Mouse (Mus musculus): ENCODE data around the gene Thpo. TPM values are rescaled to one million over a fixed set of nuclear protein-coding genes. Genes with fewer than 3 reads are reported as not detected.

Gene Thpo
- polyA plus RNA-seq, 1 experiment = not detected

DNA sequence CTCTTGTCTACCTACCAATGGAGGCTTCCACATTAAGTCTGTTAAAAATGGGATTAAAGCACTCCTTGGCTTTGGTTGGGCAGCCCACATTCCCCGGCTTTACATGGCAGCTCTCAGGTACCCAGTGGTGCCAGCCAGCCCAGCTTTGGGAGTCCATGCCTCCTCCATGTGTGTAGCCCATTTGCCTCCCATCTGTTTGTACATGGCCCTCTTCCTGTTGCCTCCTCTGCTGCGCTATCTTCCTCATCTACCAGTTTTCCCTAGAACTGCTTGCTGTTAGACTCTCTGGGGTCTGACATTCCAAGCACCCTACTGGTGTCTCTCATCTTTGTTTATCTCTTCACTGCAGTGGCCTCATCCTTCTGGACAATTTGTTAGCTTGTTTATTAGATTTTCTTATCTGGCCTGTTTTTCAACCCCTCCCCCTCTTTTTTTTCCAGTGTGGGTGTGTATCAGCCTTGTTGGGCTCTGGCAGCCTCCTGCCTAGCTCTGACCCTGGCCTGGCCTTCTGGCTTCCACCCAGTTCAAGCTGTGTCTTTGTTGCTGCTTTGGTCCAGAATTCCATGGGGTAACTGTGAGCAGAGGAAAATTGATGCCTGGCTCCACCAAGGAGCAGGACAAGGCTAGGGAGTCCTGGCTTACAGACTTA, 27.8 kb downstream of the Thpo start:
- WGBS = 92% methylated on average over 2 of the region's 2 CpGs
- H3K4me3 ChIP-seq (replicated peaks; ENCODE audit: control insufficient read depth, low read depth, low read length) = no peak overlapping the region
- no peak overlapping the region for H3K27ac ChIP-seq (ENCODE audit: control insufficient read depth, insufficient read depth, low read depth, low read length, poor library complexity)
- TF ChIP-seq CTCF (IDR thresholded peaks at IDR 0.05; ENCODE audit: control insufficient read depth, insufficient read depth, low read length) = no peak
- no peak for TF ChIP-seq POLR2A (IDR thresholded peaks at IDR 0.05; ENCODE audit: borderline replicate concordance, control insufficient read depth, low read depth, low read length)
- no peaks in the 10 kb centered on the region; the same call in 1 of the 2 replicates for H3K4me1 ChIP-seq (ENCODE audit: control insufficient read depth, insufficient read depth, low read length)

- H3K4me1 ChIP-seq (ENCODE audit: control insufficient read depth, insufficient read depth, low read length) = no peaks in the 10 kb centered on the region; the same call in 1 of the 2 replicates
- 34% methylated on average over 3 of the region's 3 CpGs for WGBS
- H3K27ac ChIP-seq (ENCODE audit: control insufficient read depth, insufficient read depth, low read depth, low read length, poor library complexity) = no peak overlapping the region
- H3K4me3 ChIP-seq (replicated peaks; ENCODE audit: control insufficient read depth, low read depth, low read length) = no peak overlapping the region
- TF ChIP-seq POLR2A (IDR thresholded peaks at IDR 0.05; ENCODE audit: borderline replicate concordance, control insufficient read depth, low read depth, low read length) = no peak
These were observed 28.5 kb downstream of the Thpo start for GRCm38 (mm10) chr16:20705786-20706185.

DNA sequence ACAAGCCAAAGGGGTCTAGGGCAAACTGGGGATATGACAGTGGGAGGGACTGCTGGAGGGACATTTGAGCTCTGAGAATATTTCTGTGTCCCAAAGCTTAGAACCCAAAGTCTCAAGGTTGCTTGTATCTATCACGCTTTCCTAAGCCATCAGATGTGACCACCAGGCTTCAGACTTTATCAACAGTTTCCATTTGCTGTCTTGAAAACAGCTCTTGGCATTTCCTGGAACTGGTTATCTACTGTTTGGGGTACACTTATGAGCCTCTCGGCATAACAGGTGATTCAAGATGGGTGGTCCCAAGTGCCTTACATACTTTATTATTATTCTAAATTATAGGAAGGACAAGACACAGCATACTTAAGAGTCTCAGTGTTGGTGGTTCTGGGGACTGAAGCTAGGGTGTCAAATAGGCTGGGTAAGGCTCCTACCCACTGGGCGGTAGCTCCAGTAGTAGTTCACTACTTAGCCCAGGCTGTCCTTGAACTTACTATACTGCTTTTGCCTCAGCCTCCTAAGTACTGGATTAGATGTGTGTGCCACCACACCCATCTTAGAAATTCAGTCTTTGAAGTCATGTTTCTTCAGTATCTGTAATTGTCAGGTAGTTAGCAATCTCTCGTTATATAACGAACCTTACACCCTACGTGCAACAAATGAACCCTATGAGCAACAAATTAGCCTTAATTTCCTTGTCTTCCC, 30.5 kb downstream of the Thpo start:
- TF ChIP-seq CTCF (IDR thresholded peaks at IDR 0.05; ENCODE audit: control insufficient read depth, insufficient read depth, low read length) (no peak), POLR2A (IDR thresholded peaks at IDR 0.05; ENCODE audit: borderline replicate concordance, control insufficient read depth, low read depth, low read length) (no peak)
- Histone ChIP-seq H3K4me1 (ENCODE audit: control insufficient read depth, insufficient read depth, low read length) (no peaks in the 10 kb centered on the region; the same call in 1 of the 2 replicates), H3K27ac (ENCODE audit: control insufficient read depth, insufficient read depth, low read depth, low read length, poor library complexity) (no peak overlapping the region), H3K4me3 (replicated peaks; ENCODE audit: control insufficient read depth, low read depth, low read length) (no peak overlapping the region)
- 63% methylated on average over 6 of the region's 6 CpGs for WGBS

GRCm38 (mm10) chr16:20703071-20703470, 31.2 kb downstream of the Thpo start:
- no peak overlapping the region for H3K27ac ChIP-seq (ENCODE audit: control insufficient read depth, insufficient read depth, low read depth, low read length, poor library complexity)
- 93% methylated on average over 10 of the region's 10 CpGs for WGBS
- H3K4me1 ChIP-seq (ENCODE audit: control insufficient read depth, insufficient read depth, low read length) = no peaks in the 10 kb centered on the region; the same call in 1 of the 2 replicates
- TF ChIP-seq CTCF (IDR thresholded peaks at IDR 0.05; ENCODE audit: control insufficient read depth, insufficient read depth, low read length) (no peak), POLR2A (IDR thresholded peaks at IDR 0.05; ENCODE audit: borderline replicate concordance, control insufficient read depth, low read depth, low read length) (no peak)
- H3K4me3 ChIP-seq (replicated peaks; ENCODE audit: control insufficient read depth, low read depth, low read length) = no peak overlapping the region

DNA sequence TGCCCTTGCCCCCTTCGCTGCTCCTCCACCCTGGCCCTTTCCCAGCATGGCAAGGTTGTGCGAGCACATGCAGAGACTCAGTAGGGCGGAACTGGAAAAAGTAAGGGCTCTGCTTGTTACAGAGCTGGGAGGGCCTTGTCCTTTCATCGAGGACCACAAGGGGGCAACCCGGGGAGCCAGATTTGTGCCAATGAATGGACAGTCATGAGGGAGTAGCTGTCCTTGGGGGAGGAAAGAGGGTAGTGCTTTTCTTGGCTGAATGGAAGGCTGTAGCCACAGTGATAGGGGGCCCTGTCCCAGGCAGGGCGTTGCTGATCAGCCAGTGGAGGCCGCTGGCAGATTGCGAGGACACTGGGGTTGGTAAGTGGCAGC, 31.8 kb downstream of the Thpo start:
- no peaks in the 10 kb centered on the region; the same call in 1 of the 2 replicates for H3K4me1 ChIP-seq (ENCODE audit: control insufficient read depth, insufficient read depth, low read length)
- WGBS = 30% methylated on average over 8 of the region's 8 CpGs
- TF ChIP-seq POLR2A (IDR thresholded peaks at IDR 0.05; ENCODE audit: borderline replicate concordance, control insufficient read depth, low read depth, low read length) = no peak
- TF ChIP-seq CTCF (IDR thresholded peaks at IDR 0.05; ENCODE audit: control insufficient read depth, insufficient read depth, low read length) = peak; percentile 50; the same call in 1 of the 2 replicates
- no peak overlapping the region for H3K4me3 ChIP-seq (replicated peaks; ENCODE audit: control insufficient read depth, low read depth, low read length)
- H3K27ac ChIP-seq (ENCODE audit: control insufficient read depth, insufficient read depth, low read depth, low read length, poor library complexity) = no peak overlapping the region

- 53% methylated on average over 12 of the region's 12 CpGs for WGBS
- no peak for TF ChIP-seq CTCF (IDR thresholded peaks at IDR 0.05; ENCODE audit: control insufficient read depth, insufficient read depth, low read length)
- no peaks in the 10 kb centered on the region; the same call in 1 of the 2 replicates for H3K4me1 ChIP-seq (ENCODE audit: control insufficient read depth, insufficient read depth, low read length)
- no peak overlapping the region for H3K27ac ChIP-seq (ENCODE audit: control insufficient read depth, insufficient read depth, low read depth, low read length, poor library complexity)
- H3K4me3 ChIP-seq (replicated peaks; ENCODE audit: control insufficient read depth, low read depth, low read length) = no peak overlapping the region
These were observed 32.4 kb downstream of the Thpo start for GRCm38 (mm10) chr16:20701729-20702521.

GRCm38 (mm10) chr16:20701316-20701715, 33.0 kb downstream of the Thpo start:
- Histone ChIP-seq H3K27ac (ENCODE audit: control insufficient read depth, insufficient read depth, low read depth, low read length, poor library complexity) (no peak overlapping the region; the same call in 1 of the 2 replicates), H3K4me3 (replicated peaks; ENCODE audit: control insufficient read depth, low read depth, low read length) (no peak overlapping the region), H3K4me1 (ENCODE audit: control insufficient read depth, insufficient read depth, low read length) (no peaks in the 10 kb centered on the region; the same call in 1 of the 2 replicates)
- WGBS = 83% methylated on average over 7 of the region's 7 CpGs
- no peak for TF ChIP-seq CTCF (IDR thresholded peaks at IDR 0.05; ENCODE audit: control insufficient read depth, insufficient read depth, low read length)
- TF ChIP-seq POLR2A (IDR thresholded peaks at IDR 0.05; ENCODE audit: borderline replicate concordance, control insufficient read depth, low read depth, low read length) = no peak

DNA sequence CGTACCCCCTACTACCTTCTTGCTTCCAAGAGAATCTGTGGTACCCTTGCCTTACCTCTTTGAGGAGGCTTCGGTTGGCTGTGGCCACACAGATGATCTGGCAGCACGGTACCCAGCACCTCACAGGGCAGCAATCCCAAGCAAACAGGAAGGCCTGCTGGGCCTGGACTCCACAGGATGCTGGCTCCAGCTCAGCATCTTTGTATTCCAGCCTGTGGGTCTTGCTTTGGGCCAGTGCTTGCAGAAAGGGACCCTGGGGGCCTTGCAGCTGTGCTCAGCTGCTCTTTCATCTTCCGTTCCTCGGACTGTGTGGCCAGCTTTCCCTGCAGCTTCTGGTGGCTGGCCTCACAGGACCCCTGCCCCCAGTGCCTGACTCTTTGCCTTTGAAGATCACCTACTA, 34.3 kb downstream of the Thpo start:
- 79% methylated on average over 5 of the region's 5 CpGs for WGBS
- H3K4me3 ChIP-seq (replicated peaks; ENCODE audit: control insufficient read depth, low read depth, low read length) = no peak overlapping the region
- TF ChIP-seq CTCF (IDR thresholded peaks at IDR 0.05; ENCODE audit: control insufficient read depth, insufficient read depth, low read length) (no peak), POLR2A (IDR thresholded peaks at IDR 0.05; ENCODE audit: borderline replicate concordance, control insufficient read depth, low read depth, low read length) (no peak)
- H3K27ac ChIP-seq (ENCODE audit: control insufficient read depth, insufficient read depth, low read depth, low read length, poor library complexity) = no peak overlapping the region
- no peaks in the 10 kb centered on the region; the same call in 1 of the 2 replicates for H3K4me1 ChIP-seq (ENCODE audit: control insufficient read depth, insufficient read depth, low read length)

All from bone marrow, adult 2 months (tissue).